Mouse (Mus musculus): ENCODE data around the gene Folr2. TPM values are rescaled to one million over a fixed set of nuclear protein-coding genes. Genes with fewer than 3 reads are reported as not detected.

Folr2 gene
- polyA plus RNA-seq, 1 experiment, result 84.6 TPM

- DNase-seq (ENCODE audit: low read depth), result no peak
Observed at GRCm38 (mm10) chr7:101866491-101867265, 9.7 kb upstream of the Folr2 start.

GRCm38 (mm10) chr7:101863415-101863814 is 6.4 kb upstream of the Folr2 start, which contains the start of gene Anapc15:
Anapc15 (plus strand) TSS chr7:101863715.
- DNase-seq (ENCODE audit: low read depth), result no peak

- DNase-seq (ENCODE audit: low read depth), result no peak
Observed at GRCm38 (mm10) chr7:101862291-101862690, 5.3 kb upstream of the Folr2 start.

- DNase-seq (ENCODE audit: low read depth), result no peak
Observed at GRCm38 (mm10) chr7:101860978-101861377, 4.0 kb upstream of the Folr2 start.

DNA sequence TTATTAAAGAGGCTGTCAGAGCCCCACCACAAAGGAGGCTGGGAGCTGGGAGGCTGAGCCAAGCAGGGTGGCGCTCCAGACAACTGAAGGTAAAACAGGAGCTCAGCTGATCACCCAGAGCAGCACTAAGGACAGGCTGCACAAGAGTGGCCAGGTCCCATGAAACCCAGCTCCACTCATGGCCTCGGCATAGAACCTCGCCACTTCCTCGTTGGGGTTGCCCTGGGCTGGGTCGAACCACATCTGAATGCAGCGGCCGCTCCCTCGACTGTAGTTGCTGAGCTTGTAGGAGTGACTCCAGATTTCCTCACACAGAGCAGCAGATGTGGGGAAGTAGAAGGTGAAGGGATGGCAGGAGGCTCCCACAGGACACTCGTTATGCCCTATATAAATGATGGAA is 1.4 kb upstream of the Folr2 start:
- no peak for DNase-seq (ENCODE audit: low read depth)

- no peak for DNase-seq (ENCODE audit: low read depth)
Observed at GRCm38 (mm10) chr7:101853816-101854215, 3.2 kb downstream of the Folr2 start.

DNA sequence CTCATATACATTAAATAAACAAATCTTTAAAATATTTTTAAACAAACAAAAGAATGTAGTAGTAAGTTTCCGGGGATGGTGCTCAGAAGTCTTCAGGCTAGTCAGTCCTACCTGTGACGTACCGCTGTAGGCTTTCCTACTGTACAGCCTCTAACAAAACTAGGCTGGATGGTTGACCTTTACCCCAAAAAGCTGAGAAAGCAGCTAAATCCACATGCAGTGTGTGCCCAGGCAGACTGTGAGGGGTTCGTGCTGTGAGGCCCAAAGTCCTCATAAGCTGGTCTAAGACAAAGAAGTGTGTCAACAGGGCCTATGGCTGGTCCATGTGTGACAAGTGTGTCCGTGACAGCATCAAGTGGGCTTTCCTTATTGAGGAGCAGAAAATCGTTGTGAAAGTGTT is 4.1 kb downstream of the Folr2 start:
- no peak for DNase-seq (ENCODE audit: low read depth)

GRCm38 (mm10) chr7:101851689-101852088 is 5.3 kb downstream of the Folr2 start:
- no peak for DNase-seq (ENCODE audit: low read depth)

GRCm38 (mm10) chr7:101847934-101848333 is 9.1 kb downstream of the Folr2 start:
- no peak for DNase-seq (ENCODE audit: low read depth)

DNA sequence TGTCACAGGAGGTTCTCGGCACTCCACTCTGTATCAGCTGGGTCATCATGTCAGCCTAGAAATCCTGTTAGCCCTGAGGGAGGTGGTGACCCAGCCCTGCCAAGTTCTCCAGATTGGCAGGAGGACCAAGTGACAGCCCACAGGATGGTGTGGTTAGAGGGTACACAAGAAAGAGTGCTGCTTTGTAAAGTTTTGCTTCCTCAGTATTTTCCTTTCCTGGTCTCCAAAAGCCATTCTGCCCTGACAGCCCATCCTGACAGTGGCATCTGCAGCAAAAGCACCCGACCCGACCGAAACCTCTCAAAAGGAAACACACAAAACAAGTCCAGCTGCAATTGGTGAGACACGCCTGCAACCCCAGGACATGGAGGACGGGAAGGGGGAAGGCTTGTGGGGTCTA is 12.8 kb downstream of the Folr2 start:
- DNase-seq (ENCODE audit: low read depth), result no peak

DNA sequence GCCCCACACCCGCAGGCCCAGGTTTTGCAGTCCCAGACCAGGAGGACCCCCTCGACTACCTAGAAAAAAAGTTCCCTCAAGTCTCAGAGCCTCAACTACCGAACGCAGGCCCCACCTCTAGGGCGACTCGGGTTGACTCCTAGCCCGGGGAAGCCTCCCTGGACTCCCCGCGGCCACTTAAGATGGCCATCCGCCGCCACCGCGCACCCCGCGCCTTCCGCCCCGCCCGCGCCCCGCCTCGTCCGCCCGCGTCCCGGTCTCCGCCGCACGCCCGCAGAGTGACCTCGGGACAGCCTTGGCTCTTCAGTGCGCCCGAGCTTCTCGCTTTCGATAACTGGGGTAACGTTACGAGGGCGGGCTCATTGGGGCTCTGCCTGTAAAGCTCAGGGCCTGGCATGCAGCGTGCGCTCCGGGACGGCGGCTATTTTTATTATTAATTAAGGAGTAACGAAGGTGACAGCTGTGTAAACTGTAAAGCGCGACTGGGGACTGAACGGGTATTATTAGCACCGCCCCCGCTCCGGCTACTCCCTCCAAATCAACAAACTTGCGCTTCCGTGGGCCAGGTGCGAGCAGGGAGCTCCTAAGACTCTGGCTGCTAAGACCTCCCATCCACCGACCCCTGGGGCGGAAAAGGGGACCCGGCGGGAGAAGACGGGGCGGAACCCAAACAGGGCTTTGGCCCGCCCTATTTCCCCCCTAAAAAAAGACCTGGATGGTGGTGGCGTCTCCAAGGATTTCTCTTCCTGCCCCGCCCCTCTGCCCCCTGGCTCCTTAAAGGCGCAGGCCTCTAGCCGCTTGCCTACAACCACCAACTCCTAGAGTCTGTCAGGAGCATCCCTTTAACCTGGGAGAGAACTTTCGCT is 19.2 kb downstream of the Folr2 start, which contains the start of gene Inppl1:
Gene Inppl1 (minus strand): TSS at position 624 of the 866 bp plus-strand sequence.
- DNase-seq (ENCODE audit: low read depth), result peak; percentile 42

- DNase-seq (ENCODE audit: low read depth), result no peak
Observed at GRCm38 (mm10) chr7:101837154-101837605, 19.8 kb downstream of the Folr2 start.

- no peak for DNase-seq (ENCODE audit: low read depth)
Observed at GRCm38 (mm10) chr7:101836271-101837153, 20.5 kb downstream of the Folr2 start.

GRCm38 (mm10) chr7:101835457-101836109 is 21.4 kb downstream of the Folr2 start:
- DNase-seq (ENCODE audit: low read depth), result no peak

GRCm38 (mm10) chr7:101834903-101835302 is 22.1 kb downstream of the Folr2 start:
- no peak for DNase-seq (ENCODE audit: low read depth)

GRCm38 (mm10) chr7:101833916-101834584 is 22.9 kb downstream of the Folr2 start:
- DNase-seq (ENCODE audit: low read depth), result no peak

DNA sequence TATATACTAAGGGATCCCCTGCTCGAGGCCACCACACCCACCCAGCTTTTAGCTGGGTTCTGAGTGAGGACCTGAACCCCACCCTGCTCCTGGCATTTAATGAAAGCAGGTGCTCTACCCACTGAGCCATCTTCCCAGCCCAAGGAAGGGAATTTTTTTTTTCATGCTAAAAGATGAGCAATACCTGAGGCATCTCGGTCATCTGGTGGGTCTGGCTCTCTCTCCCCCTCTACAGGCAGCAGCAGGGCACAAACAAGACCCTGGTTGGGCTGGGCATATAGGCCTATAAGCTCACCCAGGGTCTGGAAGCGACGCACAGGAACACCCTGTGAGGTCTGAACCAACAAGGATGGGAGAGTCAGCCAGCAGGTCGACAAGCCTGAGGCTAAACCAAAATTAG is 23.6 kb downstream of the Folr2 start:
- no peak for DNase-seq (ENCODE audit: low read depth)

- no peak for DNase-seq (ENCODE audit: low read depth)
Observed at GRCm38 (mm10) chr7:101832372-101832771, 24.6 kb downstream of the Folr2 start.

DNA sequence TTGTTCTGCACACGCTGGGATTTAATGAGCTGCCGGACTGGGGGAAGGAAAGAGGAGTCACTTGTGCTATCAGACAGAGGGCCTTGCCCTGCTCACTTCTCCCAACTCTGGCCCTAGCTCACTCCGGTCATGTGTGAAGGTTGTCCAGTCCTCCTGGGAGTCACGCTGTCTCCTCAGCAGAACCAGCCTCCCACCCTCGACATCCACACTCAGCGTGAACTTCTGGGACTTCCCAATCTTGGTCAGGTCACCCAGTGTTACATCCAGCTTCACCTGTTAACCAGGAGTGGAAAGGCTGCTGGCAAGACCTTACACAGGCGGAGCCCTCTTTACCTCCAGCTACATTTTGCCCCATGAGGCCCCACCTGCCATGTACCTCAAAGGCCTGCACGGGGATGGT is 25.6 kb downstream of the Folr2 start:
- DNase-seq (ENCODE audit: low read depth), result no peak

GRCm38 (mm10) chr7:101830373-101830772 is 26.6 kb downstream of the Folr2 start:
- no peak for DNase-seq (ENCODE audit: low read depth)

Data from gonadal fat pad, adult 2 months (tissue).